Mouse (Mus musculus) skeletal muscle tissue, adult 2 months (tissue): ENCODE measurements around the gene Prrg1.
"Not testable (repeated sequence)": the region's sequence is repeated elsewhere in the genome, so short reads cannot be mapped to it uniquely, and the experiment has no call there.

Experiments used
- DNase-seq: peaks from one replicate; pipeline ENCODE4 v3.0.0-alpha.2; 2012; ENCODE audit warnings: low read depth, low spot score

The Prrg1 gene

GRCm38 (mm10) chrX:78583202-78584004 lies at the start of gene Prrg1:
Gene Prrg1, minus strand, starts transcription at chrX:78583896.
- DNase-seq: peak; percentile 66

- DNase-seq: no peak
Observed at GRCm38 (mm10) chrX:78605814-78606213, 22.1 kb upstream of the Prrg1 start.

GRCm38 (mm10) chrX:78593138-78593537 lies 9.4 kb upstream of the Prrg1 start:
- DNase-seq: no peak

GRCm38 (mm10) chrX:78582854-78583201 lies 868 bp downstream of the Prrg1 start:
- DNase-seq: peak; percentile 38

GRCm38 (mm10) chrX:78563451-78563850 lies 20.2 kb downstream of the Prrg1 start:
- no peak for DNase-seq

GRCm38 (mm10) chrX:78553399-78553798 lies 30.3 kb downstream of the Prrg1 start:
- no peak for DNase-seq

GRCm38 (mm10) chrX:78552704-78553103 lies 31.0 kb downstream of the Prrg1 start:
- DNase-seq: no peak

- peak; percentile 58 for DNase-seq
Observed at GRCm38 (mm10) chrX:78547696-78548095, 36.0 kb downstream of the Prrg1 start.

- DNase-seq: no peak
Observed at GRCm38 (mm10) chrX:78539734-78540133, 44.0 kb downstream of the Prrg1 start.

GRCm38 (mm10) chrX:78538632-78539316 lies 44.9 kb downstream of the Prrg1 start:
- DNase-seq: no peak

- DNase-seq: no peak
Observed at GRCm38 (mm10) chrX:78518301-78518700, 65.4 kb downstream of the Prrg1 start.

GRCm38 (mm10) chrX:78482987-78483386 lies 100.7 kb downstream of the Prrg1 start:
- DNase-seq: no peak

- no peak for DNase-seq
Observed at GRCm38 (mm10) chrX:78479710-78480109, 104.0 kb downstream of the Prrg1 start.

GRCm38 (mm10) chrX:78434357-78434756 lies 149.3 kb downstream of the Prrg1 start:
- no peak for DNase-seq

- DNase-seq: not testable (repeated sequence)
Observed at GRCm38 (mm10) chrX:78403346-78403745, 180.3 kb downstream of the Prrg1 start.
